Mouse (Mus musculus) lung, postnatal 0 days (tissue): Measurements from ENCODE around the gene Pdlim7.

Experiments used
- CTCF ChIP-seq: IDR thresholded peaks from 2 replicates; pipeline ENCODE4 v1.5.1; 2016; ENCODE audit warnings: antibody characterized with exemption, mild to moderate bottlenecking
- EP300 ChIP-seq: IDR thresholded peaks from 2 replicates; pipeline ENCODE4 v1.6.1; 2016; ENCODE audit warnings: antibody characterized with exemption, mild to moderate bottlenecking, control low read depth

- TF ChIP-seq CTCF (no peak), EP300 (no peak)
Measured at GRCm38 (mm10) chr13:55448131-55448530, 65.3 kb downstream of the Pdlim7 start.
